Mouse (Mus musculus) lung, adult 18-20 months (tissue): ENCODE data around the gene Ngf.

ENCODE experiments used
- DNase-seq, 2 experiments: peaks; one replicate each; pipeline ENCODE4 v3.0.0; 2022; ENCODE audit warnings: mixed read lengths in 2 of 2

Gene Ngf

DNA sequence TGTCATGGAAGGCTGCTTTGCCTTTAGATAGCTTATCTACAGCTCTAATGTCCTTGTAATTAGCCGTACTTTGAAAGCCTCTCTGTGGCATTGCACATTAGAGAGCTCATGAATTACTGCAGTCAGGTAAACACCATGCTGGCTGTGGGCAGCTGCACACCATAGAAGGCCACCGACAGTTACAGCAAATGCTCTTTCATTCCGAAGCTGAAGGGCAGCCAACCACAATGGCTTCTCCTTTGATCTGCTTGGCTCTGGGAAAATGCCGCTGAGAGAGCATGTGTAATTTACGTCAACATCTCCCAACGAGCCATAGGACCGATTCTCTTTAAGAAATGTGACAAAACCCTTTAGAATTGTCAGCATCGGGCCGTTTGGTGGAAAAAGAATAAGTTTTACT lies 38.7 kb downstream of the Ngf start:
- no peak for DNase-seq

DNA sequence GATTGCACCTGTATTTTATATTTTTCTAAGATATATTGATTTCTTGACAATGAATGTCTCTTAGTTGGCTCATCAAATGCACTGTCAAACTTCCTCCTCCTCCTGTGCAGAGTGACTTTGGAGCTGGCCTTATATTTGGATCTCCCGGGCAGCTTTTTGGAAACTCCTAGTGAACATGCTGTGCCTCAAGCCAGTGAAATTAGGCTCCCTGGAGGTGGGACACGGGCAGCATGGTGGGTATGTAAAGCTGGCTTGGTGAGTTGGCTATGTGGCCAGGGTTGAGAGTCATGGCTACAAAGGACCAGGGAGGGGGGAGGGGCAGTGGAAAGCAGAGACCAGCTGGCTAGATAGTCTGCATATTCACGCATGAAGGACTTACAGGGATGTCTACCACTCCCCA lies 39.9 kb downstream of the Ngf start:
- DNase-seq, result no peak

DNA sequence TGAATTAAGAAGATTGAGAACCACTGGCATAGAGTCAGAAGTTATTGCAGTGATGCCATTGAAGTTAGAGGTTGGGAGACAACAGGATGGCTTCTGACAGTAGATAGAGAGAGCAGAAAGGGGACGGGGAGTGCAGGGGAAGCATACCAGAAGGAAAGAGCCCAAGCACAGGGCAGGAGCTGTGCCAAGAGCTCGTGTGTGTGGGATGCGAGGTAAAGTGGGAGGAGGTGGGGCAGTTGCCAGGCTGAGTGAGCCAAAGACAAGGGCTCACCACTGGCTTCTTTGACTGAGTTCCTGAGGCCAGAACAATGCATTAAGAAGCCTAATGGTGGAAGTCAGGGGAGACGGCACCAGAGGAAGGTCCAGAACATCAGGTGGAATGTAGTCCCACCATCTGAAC lies 47.2 kb downstream of the Ngf start:
- no peak for DNase-seq

DNA sequence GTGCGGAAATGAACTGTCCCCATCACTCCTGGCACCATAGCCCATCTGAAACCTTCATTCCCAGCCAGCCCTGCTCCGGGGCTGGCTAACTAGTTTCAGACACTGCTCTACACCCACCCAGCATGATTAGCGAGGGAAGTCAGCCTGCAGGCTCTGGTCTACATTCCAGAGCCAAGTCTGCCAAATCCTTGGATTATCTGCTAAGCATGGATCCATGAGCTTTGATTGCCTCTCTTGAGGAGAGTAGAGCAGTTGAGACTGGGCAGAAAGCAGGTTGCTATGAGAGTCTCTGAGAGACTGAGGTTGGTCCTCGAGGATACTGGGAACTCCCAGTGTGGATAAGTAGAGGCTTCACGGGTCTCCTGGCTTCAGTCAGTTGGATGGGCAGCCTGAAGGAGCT lies 51.3 kb downstream of the Ngf start:
- DNase-seq, result no peak

DNA sequence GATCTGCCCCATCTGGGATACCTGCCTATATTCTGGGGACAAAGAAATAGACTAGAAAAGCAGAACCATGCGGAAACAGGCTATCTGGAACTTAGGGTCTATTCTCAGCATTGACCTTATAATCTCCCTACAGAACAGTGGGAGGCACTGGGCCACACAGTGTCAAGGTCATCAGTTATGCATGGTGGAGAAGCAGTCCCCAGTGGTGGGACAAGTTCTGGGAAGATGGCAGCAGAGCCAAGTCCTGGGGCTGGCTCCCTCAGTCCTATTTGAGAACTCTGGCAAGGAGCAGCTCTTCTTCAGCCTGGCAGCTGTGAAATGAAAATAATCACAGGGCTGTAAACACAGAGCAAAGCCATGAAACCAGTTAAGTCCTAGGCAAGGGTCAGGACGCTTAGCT lies 54.0 kb downstream of the Ngf start:
- DNase-seq, result no peak

DNA sequence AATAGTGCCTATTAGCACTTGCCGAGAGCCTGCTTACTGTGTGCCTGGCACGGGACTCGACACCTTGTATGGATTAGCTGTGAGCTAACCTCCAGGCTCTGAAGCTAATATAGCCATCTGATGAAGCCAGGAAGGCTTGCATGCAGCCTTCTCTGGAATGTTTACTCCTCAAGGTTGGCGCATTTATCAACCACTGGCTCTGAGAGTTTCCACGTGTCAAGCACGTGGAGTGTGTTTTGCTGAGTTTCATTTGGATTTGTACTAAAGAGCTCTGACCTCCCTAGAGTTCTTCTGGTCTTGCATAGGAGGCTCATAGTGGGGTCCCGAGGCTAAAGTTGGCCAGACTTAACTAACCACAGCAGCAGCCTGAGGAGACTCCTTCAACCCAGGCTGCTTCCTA lies 55.2 kb downstream of the Ngf start:
- DNase-seq, result no peak

DNA sequence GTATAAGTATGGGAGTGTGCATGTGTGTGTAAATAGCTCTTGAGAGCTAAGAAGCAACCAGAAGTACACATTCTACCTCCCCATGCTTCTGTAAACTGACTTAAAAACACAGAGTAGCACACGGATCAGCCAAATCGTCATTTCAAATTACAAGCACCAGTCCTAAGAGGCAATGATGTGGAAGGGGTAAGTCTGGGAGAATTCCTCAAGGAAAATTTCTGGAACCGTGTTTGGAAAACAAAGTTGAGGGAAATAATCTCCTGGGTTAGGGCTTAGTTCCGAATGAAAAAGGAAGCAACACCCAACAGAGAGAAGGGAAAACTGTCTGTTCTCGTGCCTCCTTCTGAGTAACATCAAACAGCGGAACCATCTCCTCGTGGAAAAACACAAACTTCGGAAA lies 56.1 kb downstream of the Ngf start:
- no peak for DNase-seq

DNA sequence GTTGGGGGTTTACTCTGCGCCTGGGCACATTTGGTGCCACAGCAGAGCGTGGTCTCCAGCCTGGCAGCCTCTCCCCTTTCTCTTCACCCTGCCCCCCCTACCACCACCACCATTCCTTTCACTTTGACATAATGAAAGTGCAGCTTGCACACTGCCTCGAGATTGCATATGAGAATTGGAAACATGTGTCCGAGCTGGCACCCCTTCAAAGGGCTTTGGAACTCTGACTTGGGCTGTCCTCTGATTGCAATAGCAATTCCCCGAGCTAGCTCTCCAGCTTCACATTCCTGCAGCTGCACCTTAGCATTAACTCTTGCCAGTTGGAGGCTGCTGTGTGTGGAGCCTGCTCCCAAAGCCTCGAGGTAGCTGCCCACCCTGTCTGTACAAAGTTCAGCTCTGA lies 56.8 kb downstream of the Ngf start:
- DNase-seq, result peak; percentile 35 to 48

DNA sequence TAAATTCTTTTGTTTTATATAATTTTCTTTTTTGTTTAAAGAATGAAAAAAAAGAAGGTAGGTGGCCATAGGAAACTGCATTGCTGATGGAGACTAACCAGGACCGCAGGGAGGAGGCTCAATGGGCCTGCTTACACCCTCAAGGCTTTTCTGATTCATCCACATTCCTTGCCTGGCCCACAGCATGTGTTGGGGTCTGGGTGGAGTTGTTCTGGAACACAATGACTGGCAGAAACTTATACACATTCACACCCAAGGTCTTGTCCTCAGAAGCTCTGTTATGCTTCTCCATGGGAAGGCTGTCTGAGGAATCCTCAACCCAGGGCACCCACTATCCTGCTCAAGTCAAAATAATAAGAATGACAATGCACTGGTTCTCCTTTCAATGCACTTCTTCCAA lies 65.0 kb downstream of the Ngf start:
- DNase-seq, result no peak

DNA sequence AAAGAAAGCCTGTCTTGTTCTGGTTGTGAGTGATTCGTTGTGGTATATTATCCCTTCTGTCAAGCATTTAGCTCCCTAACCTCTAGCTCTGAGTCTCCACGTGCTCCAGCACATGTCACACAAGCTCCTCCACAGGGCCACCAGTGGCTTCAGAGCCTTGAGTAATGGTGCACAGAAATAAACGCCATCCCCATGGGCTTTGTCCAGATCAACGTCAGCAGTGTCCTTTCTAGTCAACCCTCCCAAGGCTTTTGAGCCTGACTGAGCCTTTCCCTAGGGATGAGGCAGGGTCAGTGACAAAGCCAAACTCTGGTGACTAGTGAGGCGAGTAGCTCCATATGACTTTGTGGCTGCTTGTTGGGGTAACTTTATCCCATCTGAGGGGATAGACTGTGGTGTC lies 73.9 kb downstream of the Ngf start:
- DNase-seq, result no peak

DNA sequence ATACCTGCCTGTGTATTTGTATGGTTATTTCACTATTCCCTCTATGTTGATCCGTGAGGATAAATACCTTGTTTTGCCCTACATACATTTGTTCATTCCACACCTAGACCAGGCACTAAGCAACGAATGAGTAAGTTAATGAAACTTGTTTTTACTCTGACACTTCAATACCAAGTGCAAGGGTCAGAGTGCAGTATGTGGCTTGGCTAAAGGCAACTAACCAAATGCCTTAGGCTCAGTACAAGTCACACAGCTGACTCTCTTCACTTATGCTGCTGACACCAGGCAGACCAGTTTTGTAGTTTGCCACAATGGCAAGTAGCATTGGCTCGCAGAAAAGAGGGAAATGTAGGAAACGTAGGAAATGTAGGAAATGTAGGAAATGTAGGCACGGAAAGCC lies 77.8 kb downstream of the Ngf start:
- DNase-seq, result no peak

DNA sequence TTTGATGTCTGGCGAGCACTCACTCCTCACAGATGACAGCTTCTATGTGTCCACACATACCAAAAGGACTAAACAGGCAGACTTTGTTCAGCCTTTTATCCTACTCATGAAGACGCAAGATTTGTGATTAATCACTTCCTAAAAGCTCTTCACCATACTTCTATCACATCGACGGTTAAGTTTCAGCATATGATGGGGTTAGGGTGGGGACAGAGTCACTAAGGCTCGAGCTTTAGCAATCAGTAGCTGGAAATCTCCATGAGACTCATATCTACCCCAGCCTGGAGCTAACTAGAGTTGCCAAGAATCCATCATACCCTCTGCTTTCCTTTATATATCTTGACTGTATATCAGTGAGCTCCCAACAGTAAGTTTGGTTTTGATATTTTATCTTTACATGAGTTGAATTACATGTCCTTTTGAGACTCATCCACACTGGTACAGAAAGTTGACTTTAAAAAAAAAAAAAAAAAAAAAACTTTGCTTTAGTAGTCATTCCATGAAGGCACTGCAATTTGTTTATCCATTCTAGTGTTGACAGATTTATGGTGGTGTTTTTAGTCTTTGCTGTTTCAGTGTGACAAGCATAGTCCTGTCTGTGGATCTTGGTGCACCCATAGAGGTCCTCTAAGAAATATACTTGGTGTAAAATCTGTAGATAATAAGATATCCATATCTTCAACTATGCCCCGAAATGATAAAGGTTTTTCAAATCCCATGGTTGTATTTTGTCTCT lies 84.4 kb downstream of the Ngf start:
- DNase-seq, result no peak

DNA sequence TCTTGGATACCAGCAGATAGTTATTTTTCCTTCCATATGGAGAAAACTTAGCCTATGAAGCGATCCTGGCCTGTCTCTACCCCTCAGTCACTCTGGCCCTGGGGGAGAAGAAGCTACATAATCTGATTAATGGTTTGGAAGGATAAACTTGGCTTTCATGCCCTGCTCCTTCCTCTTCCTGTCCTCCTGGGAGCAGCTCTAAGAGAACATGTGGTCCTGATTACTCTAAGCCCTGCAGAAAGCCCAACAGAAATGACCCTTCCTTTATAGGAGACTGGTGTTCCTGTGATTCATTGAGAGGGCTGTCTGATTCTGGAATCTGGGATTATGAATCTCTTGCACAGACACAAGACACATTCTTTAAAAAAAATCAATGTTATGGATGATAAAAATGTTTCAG lies 86.4 kb downstream of the Ngf start:
- DNase-seq, result peak in 1 of 2 experiments; percentile 2

DNA sequence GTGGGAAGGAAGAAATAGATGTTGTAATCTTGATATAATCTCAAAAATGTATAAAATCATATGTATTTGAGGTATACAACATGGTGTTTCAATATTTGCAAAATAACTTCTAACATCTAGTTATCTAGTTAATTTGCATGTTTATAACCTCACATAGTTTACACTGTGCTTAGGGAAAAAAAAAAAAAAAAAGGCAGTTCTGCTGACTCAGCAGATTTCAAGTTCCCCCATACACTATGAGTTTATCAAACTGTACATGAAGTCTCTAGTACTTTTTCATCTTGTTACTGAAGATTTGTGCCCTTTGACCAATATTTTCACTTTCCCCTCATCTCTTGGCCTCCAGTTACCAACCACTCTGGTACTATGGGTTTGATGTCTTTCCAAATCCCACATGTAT lies 86.9 kb downstream of the Ngf start:
- DNase-seq, result no peak
